Mouse (Mus musculus): ENCODE measurements around the gene Raver2.

Gene Raver2

GRCm38 (mm10) chr4:101107122-101107521 lies 38.3 kb downstream of the Raver2 start:
- DNase-seq (ENCODE audit: low spot score in 2 of 2) = no peak

DNA sequence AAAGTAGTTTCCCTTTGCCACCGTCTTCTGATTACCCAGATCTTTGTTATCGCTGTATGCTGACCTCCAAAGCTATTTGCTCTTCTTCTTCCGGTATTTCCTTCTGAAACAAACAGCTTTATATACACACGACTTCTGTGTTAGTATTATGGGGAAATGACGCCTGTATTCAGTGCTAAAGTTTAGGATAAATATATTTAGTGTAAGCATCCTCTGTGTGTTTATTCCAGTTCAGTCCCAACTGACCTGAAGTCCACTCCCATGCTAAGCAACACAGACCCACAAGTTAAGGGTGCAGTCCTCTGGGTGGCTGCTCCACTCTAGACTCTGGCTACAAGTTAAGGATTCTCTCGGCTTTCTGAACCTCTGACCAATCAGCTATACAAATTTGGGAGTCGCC lies 52.2 kb downstream of the Raver2 start:
- no peak for DNase-seq (ENCODE audit: low spot score in 2 of 2)

DNA sequence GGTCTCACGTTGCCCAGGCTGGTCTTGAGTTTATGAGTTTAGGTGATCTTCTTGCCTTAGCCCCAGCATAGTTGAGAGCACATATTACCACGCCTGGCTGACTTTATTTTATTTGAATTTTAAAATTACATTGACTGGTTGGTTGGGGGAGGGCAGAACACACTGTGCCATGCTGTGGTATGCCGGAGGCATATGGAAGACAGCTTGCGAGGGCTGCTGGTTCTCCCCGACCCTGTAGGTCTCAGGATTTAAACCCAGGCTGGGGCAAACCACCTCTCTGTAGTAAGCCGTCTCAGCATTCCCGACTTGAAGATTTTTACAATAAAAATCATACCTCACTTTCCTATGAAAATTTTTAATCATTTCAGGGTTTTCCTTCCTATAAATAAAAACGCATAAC lies 66.2 kb downstream of the Raver2 start:
- no peak for DNase-seq (ENCODE audit: low spot score in 2 of 2)

GRCm38 (mm10) chr4:101135909-101136308 lies 67.1 kb downstream of the Raver2 start:
- no peak for DNase-seq (ENCODE audit: low spot score in 2 of 2)

GRCm38 (mm10) chr4:101137975-101138374 lies 69.2 kb downstream of the Raver2 start:
- no peak for DNase-seq (ENCODE audit: low spot score in 2 of 2)

- DNase-seq (ENCODE audit: low spot score in 2 of 2) = no peak
Measured at GRCm38 (mm10) chr4:101141768-101142167, 73.0 kb downstream of the Raver2 start.

- no peak for DNase-seq (ENCODE audit: low spot score in 2 of 2)
Measured at GRCm38 (mm10) chr4:101143901-101144300, 75.1 kb downstream of the Raver2 start.

- DNase-seq (ENCODE audit: low spot score in 2 of 2) = no peak
Measured at GRCm38 (mm10) chr4:101144361-101144760, 75.6 kb downstream of the Raver2 start.

DNA sequence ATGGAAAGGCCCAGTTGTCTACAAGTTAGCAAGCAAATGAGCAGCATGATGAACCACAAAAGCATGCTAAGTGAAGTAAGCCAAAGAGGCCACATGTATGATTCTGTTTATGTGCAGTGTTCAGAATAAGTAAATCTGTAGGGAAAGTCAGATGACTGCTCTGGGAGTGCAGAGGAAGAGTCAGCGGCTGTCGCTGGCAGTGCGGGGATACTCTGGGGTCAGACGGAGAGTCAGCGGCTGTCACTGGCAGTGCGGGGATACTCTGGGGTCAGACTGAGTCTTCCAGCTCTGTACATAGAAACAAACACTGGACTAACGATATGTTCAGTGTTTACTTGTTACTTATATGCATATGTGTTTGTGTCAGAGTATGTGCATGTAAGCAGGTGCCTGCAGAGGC lies 76.0 kb downstream of the Raver2 start:
- DNase-seq (ENCODE audit: low spot score in 2 of 2) = no peak

DNA sequence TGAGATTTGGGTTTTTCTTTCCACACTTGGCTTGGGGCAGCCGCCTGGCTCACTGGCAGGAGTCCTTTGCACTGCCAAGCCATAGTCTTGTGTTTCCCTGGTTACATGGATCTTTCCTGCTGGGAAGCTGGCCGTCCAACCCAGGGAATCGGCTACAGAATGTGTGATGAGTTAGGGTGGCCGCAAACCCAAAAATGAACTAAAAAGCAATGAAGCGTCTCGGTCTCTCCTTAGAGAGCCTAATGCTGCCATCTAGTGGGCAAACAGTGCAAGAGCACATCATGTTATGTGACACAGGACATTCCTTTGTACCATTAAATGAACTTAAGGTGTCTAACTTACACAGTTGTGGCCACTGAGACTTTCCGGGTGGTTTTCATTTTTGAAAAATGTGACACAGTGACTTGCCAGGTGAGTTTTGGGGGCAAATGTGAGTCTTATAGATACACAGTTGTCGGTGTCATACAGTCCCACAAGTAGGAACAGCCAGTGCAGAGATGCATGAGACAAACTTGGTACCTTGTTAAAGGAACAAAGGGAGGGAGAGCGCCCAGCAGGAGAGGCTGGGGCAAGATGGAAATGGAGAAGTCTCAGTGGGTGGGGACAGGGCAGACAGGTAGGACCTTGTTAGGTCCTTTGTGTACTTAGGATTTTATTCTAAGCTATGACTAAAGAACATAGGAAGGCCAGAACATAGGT lies 77.4 kb downstream of the Raver2 start:
- DNase-seq (ENCODE audit: low spot score in 2 of 2) = peak; percentile 54 to 66

GRCm38 (mm10) chr4:101146891-101147655 lies 78.3 kb downstream of the Raver2 start:
- DNase-seq (ENCODE audit: low spot score in 2 of 2) = no peak

DNA sequence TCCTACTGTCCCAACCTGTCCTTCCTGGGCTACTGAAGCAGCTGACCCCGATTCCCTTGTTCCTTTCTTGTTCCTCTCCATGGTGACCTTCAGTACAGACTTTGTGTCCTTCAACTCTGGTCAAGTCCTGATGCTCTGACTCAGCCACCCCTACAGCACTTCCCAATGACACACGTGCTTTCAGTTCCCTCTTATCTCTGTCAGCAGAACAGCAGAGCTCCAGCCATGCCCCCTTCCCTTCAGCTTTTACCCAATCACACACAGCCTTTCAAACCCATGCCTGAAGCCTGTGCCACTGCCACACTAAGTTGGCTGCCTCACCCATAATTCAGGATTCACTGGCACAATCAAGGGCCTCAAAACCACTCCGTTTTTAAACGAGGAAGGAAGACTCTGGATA lies 86.8 kb downstream of the Raver2 start:
- DNase-seq (ENCODE audit: low spot score in 2 of 2) = no peak

DNA sequence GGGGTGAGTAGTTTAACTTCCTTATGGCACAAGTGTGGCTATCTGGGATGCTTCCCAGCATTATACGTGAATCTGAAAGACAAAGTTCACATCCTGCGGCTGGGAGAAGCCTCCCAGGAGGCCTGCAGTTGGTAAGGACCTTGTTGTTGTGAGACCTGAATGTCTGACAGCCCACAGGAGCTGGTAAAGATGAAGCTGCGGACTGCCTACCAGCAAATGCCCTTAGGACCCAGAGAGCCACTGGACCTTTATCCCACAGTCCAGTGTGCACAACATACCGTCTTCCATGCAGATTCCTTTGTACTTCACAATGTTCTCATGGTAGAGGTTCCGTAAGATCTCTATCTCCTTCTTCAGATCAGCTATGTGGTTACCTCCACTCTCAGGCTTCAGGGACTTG lies 88.7 kb downstream of the Raver2 start:
- no peak for DNase-seq (ENCODE audit: low spot score in 2 of 2)

GRCm38 (mm10) chr4:101158282-101158681 lies 89.5 kb downstream of the Raver2 start:
- no peak for DNase-seq (ENCODE audit: low spot score in 2 of 2)

GRCm38 (mm10) chr4:101159191-101159764 lies 90.5 kb downstream of the Raver2 start:
- no peak for DNase-seq (ENCODE audit: low spot score in 2 of 2)

GRCm38 (mm10) chr4:101160821-101161220 lies 92.0 kb downstream of the Raver2 start:
- no peak for DNase-seq (ENCODE audit: low spot score in 2 of 2)

DNA sequence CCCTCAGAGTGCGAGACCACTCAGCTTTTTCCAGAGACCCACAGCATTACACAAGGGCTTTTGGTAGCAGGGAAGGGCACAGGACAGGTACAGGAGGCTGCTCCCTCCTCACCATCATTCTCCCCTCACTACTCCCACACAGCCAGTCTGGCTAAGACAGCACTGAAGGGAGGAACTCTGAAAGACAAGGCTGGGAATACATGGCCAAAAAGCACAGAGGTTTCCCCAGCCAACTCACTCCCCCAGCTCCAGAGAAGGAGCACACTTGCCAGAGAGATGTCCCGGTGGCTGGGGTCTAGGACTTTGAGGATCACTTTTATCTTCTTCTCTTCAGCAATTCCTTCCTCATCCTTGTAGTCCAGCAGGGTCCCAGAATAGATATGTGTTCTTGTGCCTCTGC lies 95.4 kb downstream of the Raver2 start:
- no peak for DNase-seq (ENCODE audit: low spot score in 2 of 2)

DNA sequence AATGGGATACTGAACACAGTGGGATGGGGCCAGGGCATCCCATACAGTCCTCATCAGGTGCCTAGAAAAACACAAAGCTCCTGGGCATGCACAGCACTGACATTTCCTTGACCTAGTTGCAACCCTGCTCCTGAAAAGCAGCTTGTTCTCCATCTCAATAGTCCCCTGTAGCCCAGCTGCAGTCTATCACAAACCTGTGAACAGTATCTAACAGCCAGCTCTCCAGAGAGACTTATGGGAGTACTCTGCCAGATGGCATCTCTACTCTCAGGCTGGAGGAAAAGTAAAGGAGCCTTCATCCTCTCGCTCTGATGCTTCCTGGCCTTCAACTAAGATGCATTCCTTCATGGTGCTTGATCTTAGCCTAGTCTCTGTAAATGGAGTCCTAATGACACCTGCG lies 95.9 kb downstream of the Raver2 start:
- no peak for DNase-seq (ENCODE audit: low spot score in 2 of 2)

DNA sequence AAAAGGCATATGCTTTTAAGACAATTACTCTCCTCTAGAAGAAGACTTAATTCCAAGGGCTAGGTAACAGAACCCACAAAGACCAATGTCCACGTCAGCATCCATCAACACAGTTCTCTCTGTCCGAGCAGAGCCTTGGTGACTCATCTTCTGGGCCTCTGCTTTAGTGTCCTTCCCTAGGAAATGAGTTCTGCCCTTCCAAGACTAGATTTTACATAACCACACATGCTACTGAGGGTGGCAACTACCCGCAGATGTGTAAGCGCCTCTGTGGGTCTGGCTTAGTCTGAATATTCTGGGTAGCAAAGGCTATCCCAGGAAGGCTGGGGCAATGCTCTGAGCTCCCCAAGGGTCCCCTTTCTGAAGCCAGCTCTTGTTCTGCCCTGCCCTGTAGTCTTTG lies 97.0 kb downstream of the Raver2 start:
- DNase-seq (ENCODE audit: low spot score in 2 of 2) = no peak

- no peak for DNase-seq (ENCODE audit: low spot score in 2 of 2)
Measured at GRCm38 (mm10) chr4:101167777-101168176, 99.0 kb downstream of the Raver2 start.

- no peak for DNase-seq (ENCODE audit: low spot score in 2 of 2)
Measured at GRCm38 (mm10) chr4:101168189-101168778, 99.5 kb downstream of the Raver2 start.

GRCm38 (mm10) chr4:101172738-101173137 lies 104.0 kb downstream of the Raver2 start:
- no peak for DNase-seq (ENCODE audit: low spot score in 2 of 2)

Data from frontal cortex, postnatal 25 days (tissue).